In genomic region chr11:43820552-43821460, GRCm38 (mm10) we compare ENCODE assay signal across 16 mouse cellular contexts.
DNase-seq lines count a peak whose midpoint lies in the region; ATAC-seq and TF ChIP-seq lines count a peak whose summit lies in the region.
"Had no signal": no experiment of that assay in that cellular context is flagged by ENCODE, and none has a peak within 500 bp of the region (broad histone marks: within the 10 kb centered on the region; RNA-seq: fewer than 3 reads in every experiment).

No protein-coding gene starts in this region.

- H3K4me1 ChIP-seq in liver, adult 2 months (ENCODE audit: control insufficient read depth, insufficient read depth, low read length), result no peaks in the 10 kb centered on the region
- H3K4me1 ChIP-seq in liver, embryonic 12.5 days, result no peaks in the 10 kb centered on the region
- H3K4me1 ChIP-seq in heart, embryonic 13.5 days, result peaks cover 30% of the 10 kb centered on the region
- H3K4me1 ChIP-seq: embryonic facial prominence, embryonic 10.5 days; limb, embryonic 13.5 days; liver, embryonic 15.5 days had no signal

- WGBS in liver, adult 2 months, result 82% methylated on average over 11 of the region's 11 CpGs
- 51% methylated on average over 11 of the region's 11 CpGs for WGBS in liver, embryonic 12.5 days (ENCODE audit: insufficient replicate concordance)
- WGBS in heart, embryonic 13.5 days, result 33% methylated on average over 11 of the region's 11 CpGs

- H3K9ac ChIP-seq in liver, adult 2 months (ENCODE audit: low read depth, low read length), result no peak overlapping the region
- no peak overlapping the region for H3K9ac ChIP-seq in liver, embryonic 12.5 days
- 0 out of 2 replicates have a peak overlapping the region, but pooled peaks have one; percentile 6 for H3K9ac ChIP-seq in heart, embryonic 13.5 days
- H3K9ac ChIP-seq: limb, embryonic 13.5 days; liver, embryonic 15.5 days had no signal

- H3K27ac ChIP-seq in liver, adult 2 months (replicated peaks; ENCODE audit: insufficient read depth, low read depth, low read length), result 0 out of 2 replicates have a peak overlapping the region, but pooled peaks have one; percentile 34
- no peak overlapping the region for H3K27ac ChIP-seq in liver, embryonic 12.5 days
- H3K27ac ChIP-seq in heart, embryonic 13.5 days (replicated peaks), result peak overlapping the region; percentile 87
- H3K27ac ChIP-seq: embryonic facial prominence, embryonic 10.5 days; kidney, postnatal 0 days; limb, embryonic 13.5 days; liver, embryonic 15.5 days had no signal

- intact Hi-C loops in heart, postnatal 36 days (cut with DNase I), result no loop called here

- no peak for TF ChIP-seq CTCF in liver, adult 2 months (IDR thresholded peaks at IDR 0.05; ENCODE audit: low read depth, low read length)

- H3K4me2 ChIP-seq in liver, embryonic 12.5 days, result no peak overlapping the region
- H3K4me2 ChIP-seq in heart, embryonic 13.5 days, result peak overlapping the region; percentile 47
- H3K4me2 ChIP-seq: limb, embryonic 13.5 days; liver, embryonic 15.5 days had no signal

- H3K36me3 ChIP-seq in liver, adult 2 months (ENCODE audit: control insufficient read depth, insufficient read depth, low read length), result peaks cover 4% of the 10 kb centered on the region
- H3K36me3 ChIP-seq in liver, embryonic 12.5 days, result no peaks in the 10 kb centered on the region
- H3K36me3 ChIP-seq in heart, embryonic 13.5 days, result no peaks in the 10 kb centered on the region
- H3K36me3 ChIP-seq: embryonic facial prominence, embryonic 10.5 days; limb, embryonic 13.5 days; liver, embryonic 15.5 days had no signal

- no peaks in the 10 kb centered on the region; the same call in none of the 2 replicates for H3K79me2 ChIP-seq in liver, adult 2 months (ENCODE audit: control insufficient read depth, insufficient read depth, low read length)

- no peaks in the 10 kb centered on the region for H3K9me3 ChIP-seq in liver, embryonic 12.5 days (replicated peaks)
- H3K9me3 ChIP-seq in heart, embryonic 13.5 days, result no peaks in the 10 kb centered on the region
- H3K9me3 ChIP-seq: embryonic facial prominence, embryonic 10.5 days; limb, embryonic 13.5 days; liver, embryonic 15.5 days had no signal

- no peak for DNase-seq in liver, adult 2 months (ENCODE audit: extremely low read depth, low read depth, low spot score)
- peak; percentile 54 to 75 for DNase-seq in heart, adult 18-20 months
- DNase-seq in heart, postnatal 36 days, result peak; percentile 12 to 50
- DNase-seq in cerebellum, postnatal 4 days (ENCODE audit: low spot score in 2 of 2), result no peak
- no peak for DNase-seq in frontal cortex, postnatal 10 days (ENCODE audit: low spot score in 2 of 2)
- DNase-seq: cerebellum, adult 8-10 months; gastrocnemius, postnatal 10 days; kidney, adult 18-20 months; lung, postnatal 36 days; thymus, postnatal 25 days had no signal

- H3K27me3 ChIP-seq in liver, adult 2 months (ENCODE audit: control insufficient read depth, insufficient read depth, low read length), result no peaks in the 10 kb centered on the region
- H3K27me3 ChIP-seq in liver, embryonic 12.5 days (replicated peaks), result no peaks in the 10 kb centered on the region
- no peaks in the 10 kb centered on the region for H3K27me3 ChIP-seq in heart, embryonic 13.5 days (replicated peaks)
- H3K27me3 ChIP-seq: limb, embryonic 13.5 days; liver, embryonic 15.5 days had no signal

- no peak for TF ChIP-seq POLR2A in liver, adult 2 months (IDR thresholded peaks at IDR 0.05; ENCODE audit: extremely low read depth, insufficient read depth, low read length)

- H3K4me3 ChIP-seq in liver, adult 2 months (ENCODE audit: insufficient read depth, low read depth, low read length), result no peak overlapping the region
- no peak overlapping the region for H3K4me3 ChIP-seq in liver, embryonic 12.5 days
- no peak overlapping the region for H3K4me3 ChIP-seq in heart, embryonic 13.5 days
- H3K4me3 ChIP-seq: embryonic facial prominence, embryonic 10.5 days; limb, embryonic 13.5 days; liver, embryonic 15.5 days had no signal

- no peak for ATAC-seq in liver, embryonic 12.5 days
- no peak; the same call in 1 of the 2 replicates for ATAC-seq in heart, embryonic 13.5 days (ENCODE audit: extremely low read depth, insufficient number of reproducible peaks, low FRiP score, low TSS enrichment)

Comparison
In these comparisons a context has a peak if more than half of its experiments do, and no peak if none do; other contexts are left out.
1. DNase-seq: peak in heart, adult 18-20 months (2 of 2) and heart, postnatal 36 days (2 of 2); none in liver, adult 2 months (single experiment), cerebellum, postnatal 4 days (0 of 2) and frontal cortex, postnatal 10 days (0 of 2).